Mouse (Mus musculus): ENCODE data around the gene Gm20388.

- no peak for TF ChIP-seq CTCF (IDR thresholded peaks at IDR 0.05; ENCODE audit: low read depth, low read length)
- TF ChIP-seq TAL1 (conservative IDR thresholded peaks at IDR 0.05; ENCODE audit: low read depth, low read length) = no peak
- TF ChIP-seq POLR2AphosphoS5 (IDR thresholded peaks at IDR 0.05; ENCODE audit: insufficient replicate concordance, low read depth, low read length) = no peak
- TF ChIP-seq GATA1 (IDR thresholded peaks at IDR 0.05; ENCODE audit: borderline replicate concordance, low read length) = no peak
- TF ChIP-seq GATA2 (IDR thresholded peaks at IDR 0.05; ENCODE audit: borderline replicate concordance, low read depth, low read length) = no peak
Observed at GRCm38 (mm10) chr8:123732332-123732731, 3821.7 kb downstream of the Gm20388 start.

Data from G1E (cell line).